Mouse (Mus musculus) MEL (cell line): ENCODE measurements around the gene Nlrp3. TPM values are rescaled to one million over a fixed set of nuclear protein-coding genes. Genes with fewer than 3 reads are reported as not detected.

ENCODE experiments used
- DNase-seq: peaks from one replicate; pipeline ENCODE4 v3.0.0; 2011; ENCODE audit warnings: low read depth, low spot score
- H3K27ac ChIP-seq: 2 replicates; pipeline ENCODE4 v1.5.1; 2012; ENCODE audit warnings: low read depth, mild to moderate bottlenecking, control low read depth, low read length, moderate library complexity; ENCODE audit not compliant: control insufficient read depth
- H3K27me3 ChIP-seq, 2 experiments: fragments of 150-350 bp in 1 of 2; sonication (generic) in 1 of 2; 2 replicates each; pipeline ENCODE4 v1.6.1; 2012; ENCODE audit warnings: low read length in 2 of 2, mild to moderate bottlenecking in 2 of 2, improper control_type of control experiment in 1 of 2, moderate library complexity in 1 of 2; ENCODE audit not compliant: insufficient read depth in 2 of 2, control insufficient read depth in 1 of 2
- H3K36me3 ChIP-seq, 2 experiments: 2 replicates each; pipeline ENCODE4 v1.6.1; 2012 to 2014; ENCODE audit warnings: low read length in 2 of 2, improper control_type of control experiment in 1 of 2, inconsistent platforms in 1 of 2, mild to moderate bottlenecking in 1 of 2; ENCODE audit not compliant: insufficient read depth in 2 of 2, control insufficient read depth in 1 of 2
- H3K4me1 ChIP-seq, 2 experiments: fragments of 150-350 bp in 1 of 2; sonication (generic) in 1 of 2; 2 replicates each; pipeline ENCODE4 v1.6.1; 2012; ENCODE audit warnings: low read length in 2 of 2, improper control_type of control experiment in 1 of 2, mild to moderate bottlenecking in 1 of 2; ENCODE audit not compliant: insufficient read depth in 2 of 2, control insufficient read depth in 1 of 2
- H3K4me3 ChIP-seq, 2 experiments: fragments of 150-350 bp in 1 of 2; sonication (generic) in 1 of 2; 2 replicates each; pipeline ENCODE4 v1.5.1; 2012; ENCODE audit warnings: low read depth in 2 of 2, low read length in 2 of 2, mild to moderate bottlenecking in 2 of 2, moderate library complexity in 2 of 2, control low read depth in 1 of 2, improper control_type of control experiment in 1 of 2; ENCODE audit not compliant: control insufficient read depth in 1 of 2, insufficient read depth in 1 of 2
- H3K79me2 ChIP-seq: 2 replicates; pipeline ENCODE4 v1.6.1; 2012; ENCODE audit warnings: mild to moderate bottlenecking, low read length, moderate library complexity; ENCODE audit not compliant: control insufficient read depth, poor library complexity, insufficient read depth
- H3K9ac ChIP-seq: 2 replicates; pipeline ENCODE4 v1.6.1; 2012; ENCODE audit warnings: low read depth, mild to moderate bottlenecking, control low read depth, low read length, moderate library complexity; ENCODE audit not compliant: control insufficient read depth, poor library complexity, severe bottlenecking
- H3K9me3 ChIP-seq: fragments of 150-350 bp; sonication (generic); replicated peaks from 2 replicates; pipeline ENCODE4 v1.6.1; 2012; ENCODE audit warnings: mild to moderate bottlenecking, low read length, improper control_type of control experiment, moderate library complexity; ENCODE audit not compliant: insufficient read depth
- CHD1 ChIP-seq: IDR thresholded peaks from 2 replicates; pipeline ENCODE4 v1.6.1; 2012; ENCODE audit warnings: low read depth, mild to moderate bottlenecking, inconsistent platforms, low read length, improper control_type of control experiment
- CTCF ChIP-seq, 3 experiments: IDR thresholded peaks in 2 of 3; conservative IDR thresholded peaks in 1 of 3; 2 replicates each; pipeline ENCODE4 v1.5.1; 2011 to 2012; ENCODE audit warnings: low read length in 3 of 3, low read depth in 2 of 3, mild to moderate bottlenecking in 2 of 3, improper control_type of control experiment in 1 of 3, inconsistent platforms in 1 of 3, mixed read lengths in 1 of 3, moderate library complexity in 1 of 3; ENCODE audit not compliant: control insufficient read depth in 1 of 3, insufficient read depth in 1 of 3, poor library complexity in 1 of 3, severe bottlenecking in 1 of 3
- ELF1 ChIP-seq: IDR thresholded peaks from 2 replicates; pipeline ENCODE4 v1.6.1; 2014; ENCODE audit warnings: low read depth, mild to moderate bottlenecking, inconsistent platforms, low read length, improper control_type of control experiment, moderate library complexity
- ETS1 ChIP-seq: IDR thresholded peaks from 2 replicates; pipeline ENCODE4 v1.6.1; 2012; ENCODE audit warnings: low read depth, mild to moderate bottlenecking, inconsistent platforms, low read length, improper control_type of control experiment, moderate library complexity
- GATA1 ChIP-seq: IDR thresholded peaks from 2 replicates; pipeline ENCODE4 v1.6.1; 2011; ENCODE audit warnings: low read depth, low read length, improper control_type of control experiment
- HCFC1 ChIP-seq: IDR thresholded peaks from 2 replicates; pipeline ENCODE4 v1.6.1; 2012; ENCODE audit warnings: low read depth, mild to moderate bottlenecking, inconsistent platforms, low read length, improper control_type of control experiment, moderate library complexity
- MAFK ChIP-seq: IDR thresholded peaks from 2 replicates; pipeline ENCODE4 v1.6.1; 2011; ENCODE audit warnings: low read depth, mild to moderate bottlenecking, low read length, improper control_type of control experiment, borderline replicate concordance
- MAZ ChIP-seq: IDR thresholded peaks from 2 replicates; pipeline ENCODE4 v1.6.1; 2012; ENCODE audit warnings: low read depth, mild to moderate bottlenecking, inconsistent platforms, low read length, improper control_type of control experiment
- MEF2A ChIP-seq: IDR thresholded peaks from 2 replicates; pipeline ENCODE4 v1.6.1; 2014; ENCODE audit warnings: low read depth, mild to moderate bottlenecking, inconsistent platforms, low read length, improper control_type of control experiment; ENCODE audit not compliant: poor library complexity, insufficient replicate concordance, severe bottlenecking; ENCODE audit errors: extremely low read depth
- MYC ChIP-seq: IDR thresholded peaks from 2 replicates; pipeline ENCODE4 v1.6.1; 2011; ENCODE audit warnings: low read depth, mild to moderate bottlenecking, low read length, improper control_type of control experiment, moderate library complexity
- POLR2AphosphoS2 ChIP-seq: IDR thresholded peaks from 2 replicates; pipeline ENCODE4 v1.6.1; 2011; ENCODE audit warnings: low read length, improper control_type of control experiment
- POLR2AphosphoS5 ChIP-seq: IDR thresholded peaks from 2 replicates; pipeline ENCODE4 v1.6.1; 2012; ENCODE audit warnings: low read depth, borderline replicate concordance, mild to moderate bottlenecking, inconsistent platforms, low read length, moderate library complexity, mixed read lengths
- RAD21 ChIP-seq: IDR thresholded peaks from 2 replicates; pipeline ENCODE4 v1.6.1; 2011; ENCODE audit warnings: mild to moderate bottlenecking, low read depth, low read length, improper control_type of control experiment
- SMC3 ChIP-seq: IDR thresholded peaks from 2 replicates; pipeline ENCODE4 v1.6.1; 2011; ENCODE audit warnings: low read depth, low read length, improper control_type of control experiment
- TAL1 ChIP-seq: IDR thresholded peaks from 2 replicates; pipeline ENCODE4 v1.6.1; 2012; ENCODE audit warnings: mild to moderate bottlenecking, inconsistent platforms, low read length, moderate library complexity, mixed read lengths
- UBTF ChIP-seq: IDR thresholded peaks from 2 replicates; pipeline ENCODE4 v1.6.1; 2012; ENCODE audit warnings: low read depth, mild to moderate bottlenecking, inconsistent platforms, low read length, improper control_type of control experiment, moderate library complexity, borderline replicate concordance; ENCODE audit not compliant: insufficient read depth
- USF1 ChIP-seq: IDR thresholded peaks from 2 replicates; pipeline ENCODE4 v1.6.1; 2014; ENCODE audit warnings: low read depth, mild to moderate bottlenecking, inconsistent platforms, low read length, improper control_type of control experiment, moderate library complexity
- ZC3H11A ChIP-seq: IDR thresholded peaks from 2 replicates; pipeline ENCODE4 v1.6.1; 2012; ENCODE audit warnings: low read depth, mild to moderate bottlenecking, inconsistent platforms, low read length, improper control_type of control experiment
- ZMIZ1 ChIP-seq: IDR thresholded peaks from 2 replicates; pipeline ENCODE4 v1.6.1; 2012; ENCODE audit warnings: low read depth, mild to moderate bottlenecking, inconsistent platforms, low read length, improper control_type of control experiment, moderate library complexity
- polyA plus RNA-seq, 2 experiments: library from polyadenylated mRNA; stranded (reverse) in 1 of 2; unstranded in 1 of 2; fragments of >175 nt in 1 of 2; fragments of >200 nt in 1 of 2; gene quantifications; 2 replicates each; pipeline versions ENCODE4 v1.2.1 to v1.2.4; 2012; ENCODE audit warnings: low replicate concordance in 2 of 2, low read depth in 1 of 2; ENCODE audit not compliant: insufficient read length in 2 of 2, insufficient read depth in 1 of 2, missing spikeins in 1 of 2
- total RNA-seq: library from RNA; depleted of rRNA; stranded (reverse); fragments of 300-350 nt; gene quantifications from 2 replicates; pipeline ENCODE4 v1.2.3, GENCODE M21; 2012

Gene Nlrp3
- total and polyA plus RNA-seq, 3 experiments: not detected

- TF ChIP-seq MAZ: no peak
Observed at GRCm38 (mm10) chr11:59518226-59518625, 23.1 kb upstream of the Nlrp3 start (continued).

- Histone ChIP-seq H3K79me2 (no peaks in the 10 kb centered on the region), H3K27me3 (peaks cover 0 to 3% of the 10 kb centered on the region in 2 experiments; a peak in 1 of 4 replicates), H3K36me3 (peaks cover 0 to 14% of the 10 kb centered on the region in 2 experiments; a peak in 2 of 4 replicates), H3K4me3 (no peak overlapping the region)
- TF ChIP-seq TAL1 (no peak), HCFC1 (no peak), CTCF (IDR thresholded peaks at IDR 0.05 in 2 of 3, conservative IDR thresholded peaks at IDR 0.05 in 1 of 3; ENCODE audit: control insufficient read depth in 1 of 3, insufficient read depth in 1 of 3, low read depth in 2 of 3, low read length in 3 of 3, poor library complexity in 1 of 3, severe bottlenecking in 1 of 3) (no peak), CHD1 (no peak), POLR2AphosphoS5 (no peak), SMC3 (no peak), MYC (no peak), USF1 (no peak), ZMIZ1 (no peak), ZC3H11A (no peak), MEF2A (no peak), POLR2AphosphoS2 (no peak), ETS1 (no peak), MAZ (no peak), ELF1 (no peak), MAFK (no peak), GATA1 (no peak)
- TF ChIP-seq, all 39 proteins: peak for 0
- Histone ChIP-seq H3K4me1 (peaks cover 0 to 16% of the 10 kb centered on the region in 2 experiments; a peak in 3 of 4 replicates), H3K27ac (no peak overlapping the region), H3K9me3 (no peaks in the 10 kb centered on the region), H3K9ac (no peak overlapping the region)
- no peak for DNase-seq
Observed at GRCm38 (mm10) chr11:59519741-59520495, 21.4 kb upstream of the Nlrp3 start.

- no peak overlapping the region for H3K9ac ChIP-seq
- TF ChIP-seq RAD21: no peak
- no peak for TF ChIP-seq UBTF
- no peak for TF ChIP-seq ELF1
- peak; percentile 22 to 45 (median 44); a peak in 5 of 6 replicates for TF ChIP-seq CTCF (IDR thresholded peaks at IDR 0.05 in 2 of 3, conservative IDR thresholded peaks at IDR 0.05 in 1 of 3; ENCODE audit: control insufficient read depth in 1 of 3, insufficient read depth in 1 of 3, low read depth in 2 of 3, low read length in 3 of 3, poor library complexity in 1 of 3, severe bottlenecking in 1 of 3)
- TF ChIP-seq ZC3H11A: no peak
- no peak overlapping the region for H3K4me3 ChIP-seq
Observed at GRCm38 (mm10) chr11:59524150-59524549, 17.2 kb upstream of the Nlrp3 start.

More at GRCm38 (mm10) chr11:59524150-59524549, 17.2 kb upstream of the Nlrp3 start:
- H3K4me1 ChIP-seq: 0 out of 4 replicates have a peak, but pooled peaks cover 0 to 2% of the 10 kb centered on the region in 2 experiments
- peak; percentile 39 for DNase-seq
- H3K27me3 ChIP-seq: peaks cover 0 to 5% of the 10 kb centered on the region in 2 experiments; a peak in 1 of 4 replicates
- no peaks in the 10 kb centered on the region for H3K36me3 ChIP-seq
- H3K9me3 ChIP-seq: no peaks in the 10 kb centered on the region
- no peaks in the 10 kb centered on the region for H3K79me2 ChIP-seq
- no peak overlapping the region for H3K27ac ChIP-seq
